Mouse (Mus musculus) E14TG2a.4 (cell line): Measurements from ENCODE around the gene Tmem182.
A peak's percentile ranks its signal among the peaks of the same experiment; 100 is the strongest.

Experiments used
- H3K27me3 ChIP-seq: 2 replicates; pipeline ENCODE4 v1.6.1; 2014; ENCODE audit warnings: low read length, control low read depth; ENCODE audit not compliant: insufficient read depth
- H3K36me3 ChIP-seq: 2 replicates; pipeline ENCODE4 v1.6.1; 2014; ENCODE audit warnings: low read length, control low read depth; ENCODE audit not compliant: insufficient read depth
- H3K4me1 ChIP-seq: replicated peaks from 2 replicates; pipeline ENCODE4 v1.6.1; 2014; ENCODE audit warnings: low read depth, low read length, control low read depth
- H3K4me3 ChIP-seq: replicated peaks from 2 replicates; pipeline ENCODE4 v1.5.1; 2014; ENCODE audit warnings: mild to moderate bottlenecking, low read length
- H3K9me3 ChIP-seq: 2 replicates; pipeline ENCODE4 v1.6.1; 2014; ENCODE audit warnings: low read length, control low read depth
- CTCF ChIP-seq: conservative IDR thresholded peaks from 2 replicates; pipeline ENCODE4 v1.5.1; 2014; ENCODE audit warnings: low read length
- NANOG ChIP-seq: IDR thresholded peaks from 2 replicates; pipeline ENCODE4 v1.6.1; 2014; ENCODE audit warnings: borderline replicate concordance, low read length, mixed read lengths
- POU5F1 ChIP-seq: IDR thresholded peaks from 2 replicates; pipeline ENCODE4 v1.6.1; 2014; ENCODE audit warnings: low read length, borderline replicate concordance

Gene Tmem182

GRCm38 (mm10) chr1:40867106-40867505, 61.7 kb downstream of the Tmem182 start:
- Histone ChIP-seq H3K27me3 (peaks cover 4% of the 10 kb centered on the region; the same call in 1 of the 2 replicates), H3K4me1 (no peaks in the 10 kb centered on the region; the same call in 1 of the 2 replicates), H3K36me3 (no peaks in the 10 kb centered on the region), H3K4me3 (no peak overlapping the region), H3K9me3 (peaks cover 5% of the 10 kb centered on the region; the same call in 1 of the 2 replicates)
- TF ChIP-seq CTCF (no peak), POU5F1 (no peak), NANOG (no peak)

- Histone ChIP-seq H3K4me3 (no peak overlapping the region), H3K36me3 (no peaks in the 10 kb centered on the region), H3K4me1 (no peaks in the 10 kb centered on the region; the same call in 1 of the 2 replicates), H3K27me3 (peaks cover 7% of the 10 kb centered on the region), H3K9me3 (peaks cover 5% of the 10 kb centered on the region; the same call in 1 of the 2 replicates)
- TF ChIP-seq POU5F1 (no peak), CTCF (no peak)
Measured at GRCm38 (mm10) chr1:40867651-40868050, 62.2 kb downstream of the Tmem182 start.

GRCm38 (mm10) chr1:40873760-40874455, 68.5 kb downstream of the Tmem182 start:
- no peak for TF ChIP-seq POU5F1
- TF ChIP-seq CTCF = no peak
- no peak for TF ChIP-seq NANOG
- H3K27me3 ChIP-seq = peaks cover 6% of the 10 kb centered on the region; the same call in 1 of the 2 replicates
- H3K4me1 ChIP-seq = no peaks in the 10 kb centered on the region
- H3K9me3 ChIP-seq = peaks cover 5% of the 10 kb centered on the region; the same call in 1 of the 2 replicates
- no peaks in the 10 kb centered on the region for H3K36me3 ChIP-seq
- no peak overlapping the region for H3K4me3 ChIP-seq

- no peak for TF ChIP-seq NANOG
- TF ChIP-seq POU5F1 = no peak
- TF ChIP-seq CTCF = no peak
- no peak overlapping the region for H3K4me3 ChIP-seq
- no peaks in the 10 kb centered on the region for H3K4me1 ChIP-seq
- H3K27me3 ChIP-seq = peaks cover 6% of the 10 kb centered on the region; the same call in 1 of the 2 replicates
- H3K36me3 ChIP-seq = no peaks in the 10 kb centered on the region
- peaks cover 3% of the 10 kb centered on the region; the same call in 1 of the 2 replicates for H3K9me3 ChIP-seq
Measured at GRCm38 (mm10) chr1:40874456-40875375, 69.3 kb downstream of the Tmem182 start.

GRCm38 (mm10) chr1:40879051-40879450, 73.7 kb downstream of the Tmem182 start:
- Histone ChIP-seq H3K36me3 (no peaks in the 10 kb centered on the region), H3K4me3 (no peak overlapping the region), H3K9me3 (no peaks in the 10 kb centered on the region), H3K27me3 (peaks cover 4% of the 10 kb centered on the region; the same call in 1 of the 2 replicates), H3K4me1 (no peaks in the 10 kb centered on the region)
- no peak for TF ChIP-seq NANOG
- TF ChIP-seq POU5F1 = no peak
- TF ChIP-seq CTCF = peak; percentile 95

- H3K4me1 ChIP-seq = no peaks in the 10 kb centered on the region
Measured at GRCm38 (mm10) chr1:40879526-40879925, 74.1 kb downstream of the Tmem182 start.

GRCm38 (mm10) chr1:40880527-40880926, 75.1 kb downstream of the Tmem182 start:
- no peaks in the 10 kb centered on the region for H3K4me1 ChIP-seq
- no peak for TF ChIP-seq POU5F1
- no peak for TF ChIP-seq NANOG
- no peak for TF ChIP-seq CTCF
- 0 out of 2 replicates have a peak, but pooled peaks cover 4% of the 10 kb centered on the region for H3K27me3 ChIP-seq
- H3K4me3 ChIP-seq = no peak overlapping the region
- H3K9me3 ChIP-seq = no peaks in the 10 kb centered on the region
- H3K36me3 ChIP-seq = no peaks in the 10 kb centered on the region

More at GRCm38 (mm10) chr1:40879526-40879925, 74.1 kb downstream of the Tmem182 start:
- TF ChIP-seq CTCF (no peak), POU5F1 (no peak), NANOG (no peak)
- Histone ChIP-seq H3K9me3 (no peaks in the 10 kb centered on the region), H3K4me3 (no peak overlapping the region), H3K36me3 (no peaks in the 10 kb centered on the region), H3K27me3 (0 out of 2 replicates have a peak, but pooled peaks cover 4% of the 10 kb centered on the region)

GRCm38 (mm10) chr1:40883856-40884255, 78.5 kb downstream of the Tmem182 start:
- TF ChIP-seq NANOG = no peak
- Histone ChIP-seq H3K4me1 (0 out of 2 replicates have a peak, but pooled peaks cover 2% of the 10 kb centered on the region), H3K27me3 (peaks cover 4% of the 10 kb centered on the region; the same call in 1 of the 2 replicates), H3K36me3 (no peaks in the 10 kb centered on the region), H3K4me3 (no peak overlapping the region), H3K9me3 (no peaks in the 10 kb centered on the region)
